Mouse (Mus musculus): Measurements from ENCODE around the gene Fgfr2.

GRCm38 (mm10) chr7:130576981-130577380 is 2546.2 kb downstream of the Fgfr2 start:
- TF ChIP-seq CTCF (IDR thresholded peaks at IDR 0.05; ENCODE audit: insufficient read depth, low read length) (no peak), POLR2A (IDR thresholded peaks at IDR 0.05; ENCODE audit: borderline replicate concordance, extremely low read depth, low read depth, low read length) (no peak)
